Mouse (Mus musculus) left cerebral cortex, postnatal 10 days (tissue): ENCODE results near the gene Rbm47. TPM values are rescaled to one million over a fixed set of nuclear protein-coding genes. Genes with fewer than 3 reads are reported as not detected.
"Not testable (repeated sequence)": the region's sequence is repeated elsewhere in the genome, so short reads cannot be mapped to it uniquely, and the experiment has no call there.

Experiments
- DNase-seq, 2 experiments: peaks; one replicate each; pipeline ENCODE4 v3.0.0; 2021 to 2022; ENCODE audit warnings: low spot score in 2 of 2, mixed read lengths in 1 of 2; ENCODE audit errors: extremely low spot score in 1 of 2
- intact Hi-C: fragments of 180-260 bp; cut with DNase I; formaldehyde crosslinking; loops from one replicate; pipeline ENCODE4 v1.15.1; 2025
- total RNA-seq, 2 experiments: library from RNA; stranded (reverse); gene quantifications; 2 replicates each; pipeline ENCODE4 v1.2.3; 2021

Gene Rbm47
- 1 to 10 TPM; 2.2 to 2.8 TPM for total RNA-seq

DNA sequence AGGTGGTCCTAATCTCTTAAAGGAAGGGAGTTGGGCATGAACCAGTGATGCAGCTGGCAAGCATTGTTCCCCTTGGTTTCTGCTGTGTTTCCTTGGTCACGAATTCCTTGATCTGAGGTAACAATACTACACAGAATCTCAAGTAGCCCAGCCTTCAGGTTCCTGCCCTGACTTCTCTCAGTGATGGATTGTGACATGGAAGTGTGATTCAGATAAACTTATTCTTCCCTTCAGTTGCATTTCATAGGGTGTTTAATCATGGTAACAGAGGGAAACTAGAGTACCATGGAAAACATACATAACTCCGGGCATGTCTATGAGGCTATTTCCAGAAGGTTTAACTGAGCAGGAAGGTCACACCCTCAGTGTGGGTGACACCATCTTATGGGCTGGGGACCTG lies at the start of gene Rbm47:
Rbm47 (minus strand) TSS at position 101 of the 400 bp plus-strand sequence.
- DNase-seq = no peak
- intact Hi-C loops = no loop called here

- DNase-seq = no peak
Measured at GRCm38 (mm10) chr5:66220620-66221019, 47.7 kb upstream of the Rbm47 start.

DNA sequence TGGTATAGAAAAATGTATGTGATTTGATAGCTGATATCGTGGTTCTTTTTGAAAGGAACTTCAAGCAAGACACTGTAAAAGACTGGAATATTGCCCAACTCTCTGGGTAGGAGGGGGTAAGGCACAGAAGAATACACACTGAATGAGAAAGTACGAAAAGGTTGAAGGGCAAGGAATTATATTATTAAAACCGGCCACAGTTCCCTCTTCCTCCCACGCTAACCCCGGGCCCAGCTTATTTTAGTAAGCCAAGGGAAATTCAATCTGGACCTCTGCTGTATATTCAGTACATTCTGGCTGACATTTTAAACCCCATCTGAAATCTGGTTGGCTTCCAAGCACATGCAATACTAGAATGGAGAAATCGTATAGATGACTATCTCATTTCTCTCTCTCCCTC lies 46.8 kb upstream of the Rbm47 start:
- no peak for DNase-seq
- intact Hi-C loops = no loop called here

More at GRCm38 (mm10) chr5:66220620-66221019, 47.7 kb upstream of the Rbm47 start:
- intact Hi-C loops = no loop called here

GRCm38 (mm10) chr5:66215569-66216277 lies 42.8 kb upstream of the Rbm47 start:
- DNase-seq = no peak
- intact Hi-C loops = no loop called here

- intact Hi-C loops = no loop called here
- no peak for DNase-seq
Measured at GRCm38 (mm10) chr5:66214395-66214935, 41.5 kb upstream of the Rbm47 start.

GRCm38 (mm10) chr5:66209532-66210176 lies 36.7 kb upstream of the Rbm47 start:
- intact Hi-C loops = no loop called here
- peak in 1 of 2 experiments; percentile 29 for DNase-seq

GRCm38 (mm10) chr5:66204966-66205365 lies 32.0 kb upstream of the Rbm47 start:
- DNase-seq = no peak
- intact Hi-C loops = no loop called here

DNA sequence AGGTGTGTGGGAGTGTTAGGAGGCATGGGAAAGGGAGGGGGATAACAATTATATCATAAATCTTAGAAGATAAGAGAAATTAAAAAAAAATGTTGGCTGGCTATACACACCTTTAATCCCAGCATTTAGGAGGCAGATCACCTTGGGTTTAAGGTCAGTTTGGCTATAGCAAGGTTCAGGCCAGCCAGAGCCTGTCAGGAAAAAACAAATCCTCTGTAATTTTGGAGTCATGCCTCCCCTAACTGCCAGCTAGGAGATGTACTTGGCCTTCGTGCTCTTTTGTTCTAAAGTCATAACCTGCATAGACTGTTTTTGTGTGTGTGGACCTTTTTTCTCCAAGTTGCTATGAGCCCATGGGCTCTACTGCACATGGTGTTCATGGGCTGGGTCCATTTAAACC lies 30.5 kb upstream of the Rbm47 start:
- intact Hi-C loops = no loop called here
- no peak for DNase-seq

- intact Hi-C loops = no loop called here
- no peak for DNase-seq
Measured at GRCm38 (mm10) chr5:66200044-66200443, 27.1 kb upstream of the Rbm47 start.

DNA sequence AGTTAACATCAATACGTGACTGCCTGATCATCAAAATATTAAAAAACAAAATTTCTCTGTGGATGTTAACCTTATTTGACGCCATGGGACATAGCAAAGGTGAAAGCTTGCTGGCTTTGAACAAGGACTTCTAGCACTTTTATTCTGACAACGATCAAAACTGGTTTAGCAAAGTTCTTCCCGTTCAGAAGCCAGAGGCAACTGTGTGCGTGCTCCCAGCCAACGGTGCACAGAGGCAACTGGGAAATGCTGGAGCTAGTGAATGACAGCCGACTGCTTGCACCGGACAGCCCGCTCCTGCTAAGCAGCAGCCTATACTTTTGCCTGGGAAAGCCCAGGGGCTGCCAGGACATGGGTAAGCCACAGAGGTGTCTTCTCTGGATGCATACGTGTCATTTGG lies 22.4 kb upstream of the Rbm47 start:
- intact Hi-C loops = no loop called here
- no peak for DNase-seq

GRCm38 (mm10) chr5:66193218-66193846 lies 20.4 kb upstream of the Rbm47 start:
- intact Hi-C loops = no loop called here
- no peak for DNase-seq

- intact Hi-C loops = no loop called here
- no peak for DNase-seq
Measured at GRCm38 (mm10) chr5:66191185-66191503, 18.2 kb upstream of the Rbm47 start.

GRCm38 (mm10) chr5:66190481-66191184 lies 17.7 kb upstream of the Rbm47 start:
- no peak for DNase-seq
- intact Hi-C loops = no loop called here

- intact Hi-C loops, DNase-seq: not testable (repeated sequence)
Measured at GRCm38 (mm10) chr5:66188591-66188990, 15.7 kb upstream of the Rbm47 start.

GRCm38 (mm10) chr5:66182156-66182555 lies 9.2 kb upstream of the Rbm47 start:
- no peak for DNase-seq
- intact Hi-C loops = no loop called here

- DNase-seq = no peak
- intact Hi-C loops = no loop called here
Measured at GRCm38 (mm10) chr5:66174160-66174837, 1.4 kb upstream of the Rbm47 start.

DNA sequence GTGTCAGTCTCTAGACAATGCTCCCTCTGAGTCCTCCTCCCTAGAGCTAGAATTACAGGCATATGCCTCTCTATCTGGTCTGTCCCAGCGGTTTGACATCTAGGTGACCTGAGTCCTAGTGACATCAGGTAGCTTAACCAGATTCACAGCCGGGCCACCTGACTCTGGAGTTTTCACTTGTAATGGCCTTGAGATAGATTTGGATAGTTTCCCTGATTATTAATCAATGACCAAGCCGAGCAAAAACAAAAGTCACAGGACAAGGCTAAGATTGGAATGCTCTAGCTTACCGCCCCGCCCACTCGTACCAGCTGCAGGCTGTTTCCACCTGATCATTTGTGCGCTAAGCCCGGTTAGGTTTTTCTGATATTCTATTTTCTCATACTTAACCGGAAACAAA lies 2.3 kb downstream of the Rbm47 start:
- DNase-seq = no peak
- intact Hi-C loops = no loop called here

DNA sequence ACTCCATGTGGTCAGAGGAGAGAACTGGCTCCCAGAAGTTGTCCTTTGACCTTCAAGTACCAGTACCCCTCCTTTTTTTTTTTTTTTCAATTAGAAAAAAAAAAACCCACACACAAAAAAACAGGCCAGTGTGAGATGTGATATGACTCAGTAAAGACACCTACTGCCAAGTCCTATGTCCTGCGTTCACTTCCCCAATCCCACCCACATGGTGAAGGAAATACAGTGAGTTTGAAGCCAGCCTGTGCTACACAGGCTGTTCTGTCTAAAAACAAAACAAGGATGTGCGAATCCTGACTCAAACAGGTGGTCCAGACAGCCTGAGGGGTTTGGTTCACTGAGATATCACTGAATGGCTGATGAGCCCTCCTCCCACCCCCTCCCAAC lies 3.8 kb downstream of the Rbm47 start:
- intact Hi-C loops = no loop called here
- DNase-seq = no peak
